Mouse (Mus musculus): ENCODE results near the gene Cwf19l1. TPM values are rescaled to one million over a fixed set of nuclear protein-coding genes. Genes with fewer than 3 reads are reported as not detected.

Cwf19l1 gene
- polyA plus RNA-seq, 1 experiment from 2014 or later = 34.5 TPM

GRCm38 (mm10) chr19:44107661-44108521 is 27.8 kb downstream of the Cwf19l1 start:
- WGBS = 31% methylated on average over 22 of the region's 22 CpGs
- no peaks in the 10 kb centered on the region for H3K27me3 ChIP-seq (ENCODE audit: insufficient read depth, poor library complexity, severe bottlenecking)
- peaks cover 23% of the 10 kb centered on the region for H3K4me1 ChIP-seq (replicated peaks)
- H3K36me3 ChIP-seq = peaks cover 42% of the 10 kb centered on the region
- H3K9me3 ChIP-seq = no peaks in the 10 kb centered on the region
- H3K27ac ChIP-seq = peak overlapping the region; percentile 97
- DNase-seq (ENCODE audit: low spot score) = no peak
- H3K4me3 ChIP-seq = peak overlapping the region; percentile 99

DNA sequence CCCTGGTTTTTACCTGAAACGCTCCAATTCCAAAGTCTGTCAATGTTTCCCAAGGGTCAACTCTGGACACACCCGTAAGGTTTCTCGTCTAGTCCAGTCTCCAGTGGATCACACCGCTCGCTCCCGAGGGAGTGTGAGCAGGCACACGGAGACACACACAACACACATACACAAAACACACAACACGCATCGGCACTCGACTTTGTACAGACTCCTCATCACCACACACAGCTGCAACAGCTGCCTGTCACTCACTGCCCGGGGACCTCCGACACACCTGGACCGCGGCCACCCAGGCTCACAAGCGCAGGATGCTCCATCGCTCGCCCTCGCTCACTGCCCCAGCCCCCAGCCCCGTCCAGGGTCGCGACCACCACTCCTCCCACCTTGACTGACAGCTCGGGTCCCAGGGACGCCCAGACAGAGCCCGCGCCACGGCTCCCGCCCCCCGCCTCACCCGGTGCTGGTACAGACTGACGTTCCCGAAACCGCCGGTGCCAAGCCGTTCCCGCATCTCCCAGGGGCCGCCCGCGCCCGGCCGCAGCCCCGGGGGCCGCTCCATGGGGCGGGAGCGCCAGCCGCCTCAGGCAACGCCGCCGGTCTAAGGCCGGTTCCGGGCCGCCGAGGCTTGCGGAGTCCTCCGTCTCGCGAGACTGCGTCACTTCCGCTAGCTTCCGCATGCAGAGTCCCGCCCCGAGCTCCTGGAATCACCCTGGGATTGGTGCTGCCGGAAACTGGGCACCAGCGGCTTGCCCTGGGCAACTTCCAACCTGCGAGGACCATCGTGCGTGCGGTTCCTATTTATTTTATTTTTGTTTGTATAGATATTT is 28.6 kb downstream of the Cwf19l1 start, which contains the start of gene Chuk:
Chuk (minus strand) TSS at position 650 of the 830 bp plus-strand sequence.
- Histone ChIP-seq H3K9me3 (no peaks in the 10 kb centered on the region), H3K36me3 (peaks cover 40% of the 10 kb centered on the region), H3K4me1 (replicated peaks) (peaks cover 23% of the 10 kb centered on the region), H3K27ac (peak within 1 kb of the TSS; percentile 97), H3K27me3 (ENCODE audit: insufficient read depth, poor library complexity, severe bottlenecking) (no peaks in the 10 kb centered on the region), H3K4me3 (peak within 1 kb of the TSS; percentile 99)
- WGBS = 1% methylated on average over 67 of the region's 67 CpGs
- DNase-seq (ENCODE audit: low spot score) = peak; percentile 95

- 97% methylated on average over 1 of the region's 1 CpGs for WGBS
- Histone ChIP-seq H3K4me1 (replicated peaks) (peaks cover 23% of the 10 kb centered on the region), H3K9me3 (no peaks in the 10 kb centered on the region), H3K36me3 (peaks cover 38% of the 10 kb centered on the region), H3K27me3 (ENCODE audit: insufficient read depth, poor library complexity, severe bottlenecking) (no peaks in the 10 kb centered on the region), H3K4me3 (no peak overlapping the region), H3K27ac (no peak overlapping the region)
- no peak for DNase-seq (ENCODE audit: low spot score)
Measured at GRCm38 (mm10) chr19:44104393-44104792, 31.3 kb downstream of the Cwf19l1 start.

- Histone ChIP-seq H3K9me3 (no peaks in the 10 kb centered on the region), H3K27me3 (ENCODE audit: insufficient read depth, poor library complexity, severe bottlenecking) (no peaks in the 10 kb centered on the region), H3K36me3 (peaks cover 45% of the 10 kb centered on the region), H3K4me3 (no peak overlapping the region), H3K27ac (no peak overlapping the region), H3K4me1 (replicated peaks) (peaks cover 18% of the 10 kb centered on the region)
- WGBS = 95% methylated on average over 3 of the region's 3 CpGs
- DNase-seq (ENCODE audit: low spot score) = no peak
Measured at GRCm38 (mm10) chr19:44103001-44103400, 32.7 kb downstream of the Cwf19l1 start.

DNA sequence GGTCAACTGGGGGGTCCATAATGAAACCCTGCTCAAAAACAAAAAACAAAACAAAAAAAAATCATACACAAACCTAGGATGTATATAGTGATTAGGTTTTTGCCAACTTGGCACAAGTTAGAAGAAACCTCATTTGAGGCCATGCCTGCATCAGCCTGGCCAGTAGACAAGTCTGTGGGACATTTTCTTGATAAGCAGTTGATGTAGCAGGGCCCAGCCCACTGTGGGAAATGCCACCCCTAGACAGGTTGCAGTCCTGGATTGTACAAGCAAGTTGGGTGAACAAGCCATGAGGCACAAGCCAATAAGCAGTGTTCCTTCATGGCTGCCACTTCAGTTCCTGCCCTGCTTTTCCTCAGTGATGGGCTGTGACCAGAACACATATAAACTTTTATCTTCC is 34.8 kb downstream of the Cwf19l1 start:
- Histone ChIP-seq H3K9me3 (peaks cover 5% of the 10 kb centered on the region), H3K36me3 (peaks cover 67% of the 10 kb centered on the region)
- no peak for DNase-seq (ENCODE audit: low spot score)

GRCm38 (mm10) chr19:44086278-44086677 is 49.4 kb downstream of the Cwf19l1 start:
- Histone ChIP-seq H3K27me3 (ENCODE audit: insufficient read depth, poor library complexity, severe bottlenecking) (no peaks in the 10 kb centered on the region), H3K4me3 (no peak overlapping the region), H3K9me3 (no peaks in the 10 kb centered on the region), H3K36me3 (peaks cover 86% of the 10 kb centered on the region), H3K4me1 (replicated peaks) (peaks cover 15% of the 10 kb centered on the region), H3K27ac (peak overlapping the region; percentile 75)
- WGBS = 30% methylated on average over 3 of the region's 3 CpGs
- DNase-seq (ENCODE audit: low spot score) = no peak

More for the DNA sequence above, 34.8 kb downstream of the Cwf19l1 start:
- Histone ChIP-seq H3K4me1 (replicated peaks) (peaks cover 5% of the 10 kb centered on the region; the same call in 1 of the 2 replicates), H3K27me3 (ENCODE audit: insufficient read depth, poor library complexity, severe bottlenecking) (no peaks in the 10 kb centered on the region), H3K27ac (no peak overlapping the region), H3K4me3 (no peak overlapping the region)

DNA sequence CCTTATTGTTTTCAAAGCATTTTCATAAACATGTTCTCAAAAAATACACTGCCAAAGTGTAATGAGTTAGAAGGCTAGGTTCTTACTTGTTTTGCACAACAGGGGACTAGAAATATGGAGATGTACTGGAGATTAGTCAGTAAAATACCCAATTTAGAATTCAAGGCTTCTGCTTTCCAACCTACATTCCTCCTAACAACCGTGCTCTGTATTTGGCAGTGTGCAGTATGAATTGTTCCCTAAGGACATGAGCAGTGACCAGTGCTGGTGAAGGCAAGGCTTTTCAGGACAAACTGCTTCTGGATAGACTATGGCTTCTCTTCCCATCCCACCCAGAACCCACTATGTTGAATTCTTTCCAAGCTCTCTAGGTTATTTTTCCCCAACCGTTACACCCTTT is 54.8 kb downstream of the Cwf19l1 start:
- H3K9me3 ChIP-seq = no peaks in the 10 kb centered on the region
- no peak overlapping the region for H3K4me3 ChIP-seq
- H3K36me3 ChIP-seq = peaks cover 91% of the 10 kb centered on the region
- H3K4me1 ChIP-seq (replicated peaks) = peaks cover 4% of the 10 kb centered on the region; the same call in 1 of the 2 replicates
- DNase-seq (ENCODE audit: low spot score) = no peak
- H3K27me3 ChIP-seq (ENCODE audit: insufficient read depth, poor library complexity, severe bottlenecking) = no peaks in the 10 kb centered on the region
- WGBS = 90% methylated on average over 2 of the region's 2 CpGs
- H3K27ac ChIP-seq = no peak overlapping the region

DNA sequence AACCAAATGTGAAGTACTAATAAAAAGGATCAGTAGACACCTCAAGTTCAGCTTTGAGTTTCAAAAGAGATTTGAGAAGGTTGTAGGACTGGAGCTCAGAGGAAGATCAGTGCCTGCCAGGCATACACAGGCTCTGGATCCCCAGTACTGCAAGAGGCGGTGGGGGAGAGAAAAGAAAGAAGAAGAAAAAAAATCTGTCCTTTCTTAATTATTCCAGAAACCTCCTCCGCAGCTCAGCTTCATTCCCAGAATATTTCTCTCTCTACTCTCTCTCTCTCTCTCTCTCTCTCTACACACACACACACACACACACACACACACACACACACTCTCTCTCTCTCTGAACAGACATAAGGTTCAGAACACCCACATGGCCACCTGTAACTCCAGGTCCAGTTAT is 55.7 kb downstream of the Cwf19l1 start:
- Histone ChIP-seq H3K4me1 (replicated peaks) (no peaks in the 10 kb centered on the region), H3K27ac (no peak overlapping the region), H3K4me3 (no peak overlapping the region), H3K27me3 (ENCODE audit: insufficient read depth, poor library complexity, severe bottlenecking) (no peaks in the 10 kb centered on the region), H3K9me3 (no peaks in the 10 kb centered on the region), H3K36me3 (peaks cover 94% of the 10 kb centered on the region)
- 83% methylated on average over 2 of the region's 2 CpGs for WGBS
- no peak for DNase-seq (ENCODE audit: low spot score)

DNA sequence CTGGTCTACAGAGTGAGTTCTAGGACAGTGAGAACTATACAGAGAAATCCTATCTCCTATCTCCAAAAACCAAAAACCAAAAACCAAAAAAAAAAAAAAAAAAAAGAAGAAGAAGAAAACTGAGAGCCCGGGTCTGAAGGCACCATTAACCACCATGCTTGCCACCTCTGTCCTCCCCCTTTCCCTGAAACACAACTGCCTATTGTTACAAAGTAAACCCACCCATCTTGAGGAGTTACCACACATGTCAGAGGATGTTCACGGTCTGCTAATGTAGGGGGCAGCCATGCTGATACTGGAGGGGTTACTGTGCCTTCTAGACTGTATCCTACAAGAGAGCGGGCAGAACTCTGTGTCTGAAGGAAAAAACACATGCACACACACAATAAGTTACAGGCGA is 58.7 kb downstream of the Cwf19l1 start:
- WGBS = 82% methylated on average over 4 of the region's 4 CpGs

DNA sequence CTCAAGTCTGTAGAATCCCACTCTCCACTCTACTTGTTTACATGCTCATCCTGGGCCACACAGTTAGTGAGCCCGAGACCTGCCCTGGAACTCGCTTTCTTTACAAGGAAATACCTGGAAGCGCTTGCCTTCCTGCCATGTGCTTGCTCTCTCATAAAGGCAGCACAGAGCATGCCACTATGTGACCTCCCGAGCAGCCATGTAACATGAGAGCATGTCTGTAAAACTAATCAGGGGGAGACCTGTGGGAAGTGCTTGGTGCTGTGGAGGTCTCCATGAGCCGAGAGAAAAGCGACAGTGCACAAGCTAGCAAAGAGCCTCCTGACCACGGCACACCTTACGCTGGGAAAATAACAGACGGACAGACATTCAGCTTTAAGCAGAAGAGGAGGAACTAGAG is 59.2 kb downstream of the Cwf19l1 start:
- peaks cover 69% of the 10 kb centered on the region for H3K36me3 ChIP-seq
- no peak for DNase-seq (ENCODE audit: low spot score)

More for the DNA sequence above, 58.7 kb downstream of the Cwf19l1 start:
- Histone ChIP-seq H3K4me1 (replicated peaks) (no peaks in the 10 kb centered on the region), H3K27me3 (ENCODE audit: insufficient read depth, poor library complexity, severe bottlenecking) (no peaks in the 10 kb centered on the region), H3K27ac (no peak overlapping the region), H3K36me3 (peaks cover 74% of the 10 kb centered on the region), H3K4me3 (no peak overlapping the region), H3K9me3 (no peaks in the 10 kb centered on the region)
- DNase-seq (ENCODE audit: low spot score) = no peak

DNA sequence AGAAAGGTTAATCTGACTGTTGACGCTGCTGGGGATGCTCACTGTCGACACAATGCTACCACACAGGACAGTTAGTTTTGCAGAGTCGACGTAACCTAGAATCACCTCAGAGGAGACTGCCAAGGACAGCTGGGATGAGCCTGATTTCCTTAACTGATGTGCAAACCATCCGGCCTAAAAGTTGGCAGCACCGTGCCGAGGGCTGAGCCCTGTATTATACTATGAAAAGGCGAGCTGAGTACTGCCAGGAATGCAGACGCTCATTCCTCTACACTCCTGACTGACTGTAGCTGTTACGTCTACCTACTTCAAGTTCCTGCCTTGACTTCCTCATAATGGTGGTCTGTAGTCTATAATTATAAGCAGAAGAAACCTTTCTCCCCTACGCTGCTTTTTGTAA is 60.7 kb downstream of the Cwf19l1 start:
- WGBS = 88% methylated on average over 11 of the region's 11 CpGs
- H3K9me3 ChIP-seq = no peaks in the 10 kb centered on the region
- DNase-seq (ENCODE audit: low spot score) = no peak
- no peak overlapping the region for H3K4me3 ChIP-seq
- H3K4me1 ChIP-seq (replicated peaks) = peaks cover 2% of the 10 kb centered on the region; the same call in 1 of the 2 replicates
- no peak overlapping the region for H3K27ac ChIP-seq
- H3K27me3 ChIP-seq (ENCODE audit: insufficient read depth, poor library complexity, severe bottlenecking) = no peaks in the 10 kb centered on the region
- H3K36me3 ChIP-seq = peaks cover 57% of the 10 kb centered on the region

More for the DNA sequence above, 59.2 kb downstream of the Cwf19l1 start:
- Histone ChIP-seq H3K4me1 (replicated peaks) (no peaks in the 10 kb centered on the region), H3K4me3 (no peak overlapping the region), H3K27ac (no peak overlapping the region), H3K27me3 (ENCODE audit: insufficient read depth, poor library complexity, severe bottlenecking) (no peaks in the 10 kb centered on the region), H3K9me3 (no peaks in the 10 kb centered on the region)
- 81% methylated on average over 9 of the region's 9 CpGs for WGBS

GRCm38 (mm10) chr19:44071166-44071565 is 64.5 kb downstream of the Cwf19l1 start:
- Histone ChIP-seq H3K27ac (no peak overlapping the region), H3K4me3 (no peak overlapping the region), H3K9me3 (no peaks in the 10 kb centered on the region), H3K4me1 (replicated peaks) (peaks cover 25% of the 10 kb centered on the region), H3K27me3 (ENCODE audit: insufficient read depth, poor library complexity, severe bottlenecking) (no peaks in the 10 kb centered on the region; the same call in 1 of the 2 replicates), H3K36me3 (peaks cover 20% of the 10 kb centered on the region)
- 69% methylated on average over 5 of the region's 5 CpGs for WGBS
- no peak for DNase-seq (ENCODE audit: low spot score)

DNA sequence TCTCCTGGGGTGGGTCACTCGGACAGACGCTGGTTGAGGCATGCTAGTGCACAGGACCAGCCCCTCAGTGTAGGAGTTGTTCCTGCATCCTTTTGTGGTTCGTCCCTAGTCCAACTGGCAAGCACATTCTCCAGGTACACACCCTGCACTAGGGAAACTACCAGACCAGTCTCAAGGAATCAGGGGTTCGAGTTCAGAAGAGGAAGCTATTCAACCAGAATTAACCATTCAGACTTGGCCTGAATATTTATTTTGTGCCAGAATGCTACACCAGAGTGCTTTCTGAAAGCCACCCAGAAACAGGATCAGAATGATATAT is 65.8 kb downstream of the Cwf19l1 start:
- WGBS = 7% methylated on average over 4 of the region's 4 CpGs
- Histone ChIP-seq H3K4me3 (peak overlapping the region; percentile 81), H3K36me3 (peaks cover 7% of the 10 kb centered on the region), H3K27me3 (ENCODE audit: insufficient read depth, poor library complexity, severe bottlenecking) (no peaks in the 10 kb centered on the region; the same call in 1 of the 2 replicates), H3K9me3 (no peaks in the 10 kb centered on the region), H3K4me1 (replicated peaks) (peaks cover 25% of the 10 kb centered on the region), H3K27ac (peak overlapping the region; percentile 88)
- no peak for DNase-seq (ENCODE audit: low spot score)
